Mouse (Mus musculus): ENCODE measurements around the gene Parvg.
A peak's percentile ranks its signal among the peaks of the same experiment; 100 is the strongest.

Gene Parvg

DNA sequence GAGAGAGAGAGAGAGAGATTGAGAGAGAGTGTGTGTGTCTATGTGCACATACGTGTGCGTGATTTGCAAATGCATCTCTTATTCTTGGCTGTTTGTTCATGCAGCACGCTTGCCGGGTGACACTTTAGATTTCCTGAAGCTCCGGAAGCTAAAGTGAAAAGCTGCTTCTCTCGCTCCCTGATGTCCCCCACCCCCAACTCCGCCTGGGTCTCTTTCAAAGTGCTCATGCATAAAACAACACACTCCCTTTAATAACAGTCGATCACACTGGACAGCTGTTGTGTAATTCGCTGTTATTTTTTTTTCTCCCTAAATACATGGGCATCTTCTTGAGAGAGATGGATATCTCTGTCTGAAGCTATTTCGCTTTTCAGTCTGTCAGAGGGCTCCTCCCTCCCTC, 18.5 kb upstream of the Parvg start:
- DNase-seq (ENCODE audit: low read depth): no peak

DNA sequence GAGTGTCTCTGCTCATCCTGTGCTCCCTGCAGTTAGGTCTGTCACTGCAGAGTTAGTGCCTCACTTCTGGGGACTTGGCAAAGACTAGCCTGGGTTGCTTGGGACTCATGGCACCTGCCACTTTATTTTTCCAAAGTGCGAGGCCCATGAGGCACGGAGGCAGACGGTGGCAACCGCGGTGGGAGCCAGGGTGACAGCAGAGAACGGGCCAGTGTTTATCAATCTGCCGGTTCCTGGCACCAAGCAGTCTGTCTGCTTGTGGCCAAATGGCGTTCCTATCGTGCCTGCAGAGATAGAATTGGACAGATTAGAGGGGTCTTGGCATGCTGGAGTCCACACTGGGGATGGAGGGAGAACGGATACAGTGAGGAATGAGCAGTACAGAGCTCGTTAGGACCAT, 13.6 kb upstream of the Parvg start:
- DNase-seq (ENCODE audit: low read depth): no peak

- no peak for DNase-seq (ENCODE audit: low read depth)
Measured at GRCm38 (mm10) chr15:84311295-84312085, 12.3 kb upstream of the Parvg start.

- no peak for DNase-seq (ENCODE audit: low read depth)
Measured at GRCm38 (mm10) chr15:84312878-84313565, 10.8 kb upstream of the Parvg start.

DNA sequence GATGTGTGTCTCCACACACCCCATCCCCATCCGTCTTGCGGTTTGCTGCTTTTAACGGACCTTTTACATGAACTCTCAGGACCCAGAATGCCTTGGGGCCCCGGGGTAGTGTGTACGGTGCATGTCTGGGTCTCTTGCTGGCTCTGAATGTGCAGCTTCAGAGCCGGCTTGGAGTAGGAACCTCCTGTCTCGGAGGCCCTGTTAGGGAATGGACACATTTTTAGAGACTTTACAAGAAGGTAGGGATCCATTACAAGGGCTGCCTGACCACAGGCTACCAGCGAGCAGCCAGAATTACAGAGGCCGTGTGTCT, 10.3 kb upstream of the Parvg start:
- no peak for DNase-seq (ENCODE audit: low read depth)

- DNase-seq (ENCODE audit: low read depth): no peak
Measured at GRCm38 (mm10) chr15:84314420-84315080, 9.3 kb upstream of the Parvg start.

DNA sequence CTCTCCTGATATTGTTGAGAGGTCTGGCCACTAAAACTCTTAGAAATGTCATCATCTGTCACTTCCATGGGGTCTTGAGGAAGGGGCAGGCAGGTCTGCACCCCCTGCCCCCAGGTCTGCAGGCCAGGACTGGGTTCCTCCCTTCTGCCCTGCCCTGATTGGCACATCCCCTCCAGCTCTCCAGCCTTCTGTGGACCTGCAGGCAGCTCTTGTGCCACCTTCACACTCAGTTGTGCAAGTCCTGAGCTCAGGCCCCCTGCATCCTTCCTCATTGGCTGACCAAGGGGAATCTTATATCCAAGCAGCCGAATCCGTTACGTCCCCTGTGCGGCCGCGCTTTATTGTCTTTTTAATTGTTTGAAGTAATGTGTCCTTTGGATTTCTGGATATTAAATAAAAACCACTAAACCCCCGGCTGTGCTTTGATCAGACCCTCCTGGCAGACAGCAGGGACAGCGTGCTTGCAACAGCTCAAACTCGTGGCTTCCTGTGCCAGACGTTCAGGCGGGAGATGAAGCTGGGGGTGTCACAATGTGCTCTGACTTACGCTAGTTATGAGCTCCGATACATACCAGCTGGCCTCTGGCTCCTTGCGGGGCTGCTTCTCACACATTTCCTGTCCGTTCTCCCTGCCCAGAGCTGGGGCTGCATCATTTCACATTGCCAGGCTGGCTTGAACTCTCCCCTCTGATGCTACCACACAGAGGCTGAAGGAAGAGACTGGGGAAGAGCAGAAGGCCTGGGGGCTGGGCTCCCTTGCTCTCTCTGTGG, 8.4 kb upstream of the Parvg start:
- no peak for DNase-seq (ENCODE audit: low read depth)

DNA sequence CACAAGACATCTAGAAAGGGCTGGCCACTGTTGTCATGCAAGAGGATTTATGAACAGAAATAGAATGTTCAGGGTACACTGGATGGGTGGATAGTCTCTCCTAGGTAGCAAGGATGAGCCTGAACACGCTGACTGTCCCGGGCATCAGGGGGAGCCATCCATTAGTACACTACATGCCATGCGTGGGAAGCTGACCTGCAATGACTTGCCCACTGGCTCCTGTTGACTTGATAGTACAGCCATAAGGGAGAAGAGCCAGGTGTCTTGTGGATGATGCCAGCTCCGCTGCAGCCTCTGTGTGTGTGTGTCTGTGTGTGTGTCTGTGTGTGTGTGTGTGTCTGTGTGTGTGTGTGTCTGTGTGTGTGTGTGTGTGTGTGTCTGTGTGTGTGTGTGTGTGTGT, 4.4 kb upstream of the Parvg start:
- no peak for DNase-seq (ENCODE audit: low read depth)

GRCm38 (mm10) chr15:84321544-84322174, 2.2 kb upstream of the Parvg start:
- no peak for DNase-seq (ENCODE audit: low read depth)

DNA sequence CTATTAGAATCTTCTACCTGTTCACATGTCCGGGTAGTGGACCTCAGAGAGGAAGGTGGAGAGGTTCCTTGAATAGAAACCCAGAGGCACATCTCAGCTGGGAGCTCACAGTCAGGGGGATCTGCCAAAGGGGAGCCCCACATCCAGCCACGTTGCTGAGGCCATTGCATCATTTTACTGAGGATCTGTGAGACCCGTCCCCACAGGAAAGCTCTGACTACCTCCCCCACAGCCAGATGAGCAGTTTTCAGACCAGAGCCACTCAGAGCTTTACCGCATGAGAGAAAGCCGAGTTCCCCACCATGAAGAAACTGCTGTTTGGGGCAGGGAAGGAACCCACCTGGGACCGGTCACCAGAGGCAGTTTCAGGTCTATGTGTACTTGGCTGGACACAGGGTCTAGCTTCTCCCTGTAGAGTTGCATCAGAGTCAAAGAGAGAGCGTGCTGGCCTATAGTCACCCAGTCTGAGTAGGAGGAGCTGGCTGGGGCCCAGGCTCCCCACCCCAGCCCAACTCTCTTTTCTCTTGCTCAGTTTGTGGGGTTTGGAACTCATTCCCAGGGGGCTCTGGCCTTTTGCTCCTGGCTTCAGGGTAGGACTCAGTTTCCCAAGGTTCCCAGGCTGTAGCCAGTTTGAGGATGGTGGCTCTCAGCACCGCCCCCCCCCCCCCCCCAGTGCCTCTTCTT, 1.2 kb downstream of the Parvg start:
- DNase-seq (ENCODE audit: low read depth): peak; percentile 39

DNA sequence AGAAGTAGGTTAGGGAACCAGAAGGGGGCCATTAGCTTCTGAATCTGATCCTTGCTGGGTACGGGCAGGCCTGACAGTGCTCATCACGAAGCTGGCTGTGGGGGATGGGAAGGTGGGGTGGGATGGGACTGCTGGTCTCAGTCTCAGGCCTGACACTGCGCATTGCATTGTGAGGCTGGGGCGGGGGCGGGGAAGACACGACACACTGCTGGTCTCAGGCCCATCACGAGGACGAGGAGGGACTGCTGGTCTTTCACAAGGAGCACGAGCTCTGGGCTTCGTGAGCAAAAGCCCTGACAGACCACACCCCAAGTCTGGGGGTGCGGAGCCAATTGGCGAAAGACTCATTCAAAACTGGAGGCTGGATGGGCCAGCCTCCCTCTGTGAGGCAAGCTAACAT, 1.9 kb downstream of the Parvg start:
- DNase-seq (ENCODE audit: low read depth): no peak

DNA sequence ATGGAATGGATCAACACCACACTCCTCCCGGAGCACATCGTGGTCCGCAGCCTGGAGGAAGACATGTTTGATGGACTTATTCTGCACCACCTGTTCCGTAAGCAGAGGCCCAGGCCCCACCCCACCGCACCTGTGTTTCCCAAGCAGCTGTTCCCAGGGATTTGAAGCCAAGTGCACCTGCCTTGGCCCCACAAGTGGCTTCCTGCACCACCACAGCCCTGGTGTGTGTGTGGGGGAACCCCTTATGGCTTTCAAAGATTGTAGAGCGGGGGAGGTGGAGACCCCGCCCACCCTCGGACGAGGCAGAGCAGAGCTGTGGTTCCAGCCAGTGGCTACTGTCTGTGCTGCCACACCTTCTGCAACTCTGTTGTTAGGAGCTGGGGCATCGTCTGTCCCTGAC, 5.0 kb downstream of the Parvg start:
- DNase-seq (ENCODE audit: low read depth): no peak

DNA sequence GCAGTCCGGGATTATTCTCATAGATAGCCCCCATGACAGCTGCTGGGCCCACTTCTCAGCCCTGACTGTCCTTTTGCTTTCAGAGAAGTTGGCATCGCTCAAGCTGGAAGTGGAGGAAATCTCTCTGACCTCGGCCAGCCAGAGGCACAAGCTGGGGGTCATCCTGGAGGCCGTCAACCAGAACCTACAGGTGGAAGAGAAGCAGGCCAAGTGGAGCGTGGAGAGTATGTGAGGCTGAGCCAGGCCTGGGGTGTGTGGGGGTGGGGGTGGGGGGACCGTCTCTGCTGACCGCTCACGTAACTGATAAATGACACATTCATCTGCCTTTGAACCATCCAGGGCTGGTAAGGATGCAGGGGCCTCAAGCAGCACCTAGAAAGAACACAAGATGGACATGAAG, 6.1 kb downstream of the Parvg start:
- no peak for DNase-seq (ENCODE audit: low read depth)

DNA sequence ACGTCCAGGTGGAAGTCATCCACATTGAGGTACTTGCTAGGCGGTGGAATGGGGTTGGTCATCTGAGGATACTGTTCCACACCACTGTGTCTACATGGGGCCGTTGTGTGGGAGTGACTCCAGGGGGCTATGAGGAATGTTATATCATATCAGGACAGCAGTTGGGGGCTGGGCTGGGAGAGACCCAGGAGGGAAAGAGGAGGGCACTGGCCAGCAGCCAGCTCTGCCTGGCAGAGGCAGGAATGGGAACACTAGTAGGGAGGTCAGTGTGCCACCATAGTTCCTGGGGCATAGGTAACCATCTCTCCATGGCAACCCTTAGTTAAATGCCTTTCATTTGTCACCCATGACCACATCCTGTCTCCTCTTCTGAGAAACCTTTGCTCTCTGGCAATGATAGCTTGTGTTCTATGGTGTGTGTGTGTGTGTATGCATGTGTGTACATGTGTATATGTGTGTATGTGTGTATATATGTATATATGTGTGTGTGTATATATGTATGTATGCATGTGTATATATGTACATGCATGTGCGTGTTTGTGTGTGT, 7.3 kb downstream of the Parvg start:
- no peak for DNase-seq (ENCODE audit: low read depth)

DNA sequence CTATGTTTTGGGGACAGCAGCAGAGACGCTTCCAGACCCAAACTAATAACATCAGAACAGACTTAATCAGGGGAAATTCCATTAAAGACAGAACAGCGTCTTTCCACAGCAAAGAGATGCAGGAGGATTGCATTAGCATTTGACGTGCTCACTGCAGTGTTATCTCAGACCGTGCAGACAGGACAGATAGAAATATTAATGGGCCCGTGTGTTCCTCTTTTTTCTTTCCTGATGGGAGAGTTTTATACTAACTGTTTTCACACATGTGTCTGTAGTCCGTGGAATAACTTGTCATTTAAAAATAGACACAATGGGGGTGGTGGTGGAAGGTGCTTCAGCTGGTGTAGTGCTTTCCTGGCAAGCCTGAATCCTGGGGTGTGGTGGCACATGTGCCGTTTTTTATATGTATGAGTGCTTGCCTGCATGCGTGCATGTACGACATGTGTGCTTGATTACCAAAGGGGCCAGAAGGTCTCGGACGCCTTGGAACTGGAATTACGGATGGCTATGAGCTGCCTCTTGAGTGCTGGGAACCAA, 12.5 kb downstream of the Parvg start:
- no peak for DNase-seq (ENCODE audit: low read depth)

DNA sequence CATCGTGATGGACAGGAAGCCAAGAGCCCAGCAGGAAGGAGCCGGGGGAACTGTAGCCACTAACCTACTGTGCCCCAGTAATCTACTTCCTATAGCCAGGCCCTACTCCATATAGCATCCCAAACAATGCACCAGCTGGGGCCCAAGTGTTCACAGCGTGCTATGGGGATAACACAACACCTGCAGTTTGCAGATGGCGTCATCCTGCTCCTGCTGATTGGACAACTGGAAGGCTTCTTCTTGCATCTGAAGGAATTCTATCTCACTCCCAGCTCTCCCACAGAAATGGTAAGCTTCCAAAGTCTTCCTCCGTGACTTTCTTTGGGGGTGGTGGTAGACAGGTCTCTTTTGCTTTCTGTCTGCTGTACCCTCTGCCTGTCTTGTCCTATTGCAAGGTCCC, 13.8 kb downstream of the Parvg start:
- DNase-seq (ENCODE audit: low read depth): no peak

DNA sequence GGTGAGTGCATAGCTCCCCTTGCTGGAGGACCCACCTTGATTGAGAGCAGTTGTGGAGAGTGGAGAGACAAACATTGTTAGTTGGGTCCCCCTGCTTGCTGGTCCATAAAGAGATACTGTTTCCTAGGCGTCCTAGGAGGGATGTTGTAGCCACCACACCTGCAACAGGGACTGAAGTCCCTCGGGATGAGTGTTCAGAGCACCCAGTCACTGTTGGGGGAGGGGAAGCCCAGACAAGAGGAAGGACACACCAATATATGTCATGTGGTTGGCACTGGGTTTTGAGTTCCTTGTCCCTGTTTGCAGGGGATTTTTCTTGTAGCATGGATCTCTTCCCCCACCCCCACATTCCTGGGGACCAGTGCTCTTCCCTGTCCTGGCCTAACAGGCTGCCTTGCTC, 17.1 kb downstream of the Parvg start:
- no peak for DNase-seq (ENCODE audit: low read depth)

DNA sequence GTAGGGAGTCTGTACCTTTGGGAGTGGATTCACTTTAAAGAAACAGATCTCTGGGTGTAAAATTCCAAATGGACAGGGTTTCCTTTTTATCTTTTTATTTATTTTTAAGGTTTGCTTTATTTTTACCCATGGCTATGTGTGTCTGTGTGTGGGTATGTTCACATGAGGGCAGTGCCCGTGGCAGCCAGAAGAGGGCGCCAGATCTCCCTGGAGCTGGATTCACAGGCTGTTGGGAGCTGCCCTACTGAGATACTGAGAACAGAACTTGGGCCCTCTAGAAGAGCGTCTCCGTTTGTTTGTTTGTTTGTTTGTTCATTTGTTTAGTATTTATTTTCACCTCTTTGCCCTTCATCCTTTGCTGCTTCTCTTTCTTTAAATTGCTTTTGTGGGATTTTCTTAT, 24.9 kb downstream of the Parvg start:
- no peak for DNase-seq (ENCODE audit: low read depth)

- peak; percentile 53 for DNase-seq (ENCODE audit: low read depth)
Measured at GRCm38 (mm10) chr15:84349915-84350738, 26.3 kb downstream of the Parvg start.

- DNase-seq (ENCODE audit: low read depth): no peak
Measured at GRCm38 (mm10) chr15:84351342-84351741, 27.5 kb downstream of the Parvg start.

All from NIH3T3 (cell line).